Mouse (Mus musculus): ENCODE measurements at regions not wholly inside any gene's neighbourhood (a gene's known extent, or its start where the extent isn't known, plus 50 kb on each side); places are given as distances from the start of the nearest gene placed in this dataset.

GRCm38 (mm10) chr1:14980093-14980711, 1112.9 kb downstream of the 4930444P10Rik start:
- Histone ChIP-seq H3K9ac (no peak overlapping the region), H3K4me1 (replicated peaks) (no peaks in the 10 kb centered on the region), H3K9me3 (replicated peaks) (no peaks in the 10 kb centered on the region), H3K27me3 (no peaks in the 10 kb centered on the region), H3K36me3 (replicated peaks) (no peaks in the 10 kb centered on the region), H3K27ac (replicated peaks) (no peak overlapping the region), H3K4me2 (no peak overlapping the region), H3K4me3 (replicated peaks) (no peak overlapping the region)
- WGBS (ENCODE audit: insufficient replicate concordance), result 41% methylated on average over 6 of the region's 6 CpGs
- no peak for ATAC-seq (ENCODE audit: insufficient read depth)
